Mouse (Mus musculus) testis, adult 2 months (tissue): ENCODE measurements around the gene Abca7.

ENCODE experiments used
- CTCF ChIP-seq: fragments of 200-500 bp; IDR thresholded peaks from 2 replicates; pipeline ENCODE4 v1.5.1; 2012; ENCODE audit warnings: low read depth, mild to moderate bottlenecking, inconsistent platforms, low read length, moderate library complexity; ENCODE audit not compliant: control insufficient read depth, insufficient read depth, insufficient replicate concordance
- POLR2A ChIP-seq: fragments of 200-500 bp; IDR thresholded peaks from 2 replicates; pipeline ENCODE4 v1.6.1; 2012; ENCODE audit warnings: low read depth, mild to moderate bottlenecking, inconsistent platforms, low read length, moderate library complexity; ENCODE audit not compliant: control insufficient read depth

GRCm38 (mm10) chr10:80025463-80025862, 29.2 kb downstream of the Abca7 start:
- TF ChIP-seq CTCF = no peak
- TF ChIP-seq POLR2A = no peak
